Mouse (Mus musculus): Measurements from ENCODE around the gene Btbd3. TPM values are rescaled to one million over a fixed set of nuclear protein-coding genes. Genes with fewer than 3 reads are reported as not detected.
A peak's percentile ranks its signal among the peaks of the same experiment; 100 is the strongest.

Btbd3 gene
- 17.3 and 19.1 TPM in 2 replicates for polyA plus RNA-seq (2016; fragmentation: Nextera tagmentation; extraction: Ambion mirVana)

- Histone ChIP-seq H3K9me3 (replicated peaks) (no peaks in the 10 kb centered on the region), H3K27me3 (ENCODE audit: low read depth, poor library complexity, severe bottlenecking) (no peaks in the 10 kb centered on the region), H3K36me3 (no peaks in the 10 kb centered on the region), H3K27ac (replicated peaks) (peak within 1 kb of the TSS; percentile 98), H3K4me3 (peak within 1 kb of the TSS; percentile 96), H3K4me1 (peaks cover 36% of the 10 kb centered on the region)
- peak; percentile 92 for DNase-seq (ENCODE audit: low spot score)
- WGBS, result 0% methylated on average over 39 of the region's 39 CpGs
Observed at GRCm38 (mm10) chr2:138256411-138256810, at the start of gene Btbd3. Gene Btbd3, plus strand, starts transcription at chr2:138256565.

GRCm38 (mm10) chr2:138215561-138215960 is 40.8 kb upstream of the Btbd3 start:
- H3K27ac ChIP-seq (replicated peaks), result no peak overlapping the region
- no peaks in the 10 kb centered on the region for H3K9me3 ChIP-seq (replicated peaks)
- 54% methylated on average over 2 of the region's 2 CpGs for WGBS
- H3K27me3 ChIP-seq (ENCODE audit: low read depth, poor library complexity, severe bottlenecking), result no peaks in the 10 kb centered on the region
- no peak for DNase-seq (ENCODE audit: low spot score)
- H3K4me3 ChIP-seq, result no peak overlapping the region
- no peaks in the 10 kb centered on the region for H3K36me3 ChIP-seq
- H3K4me1 ChIP-seq, result 0 out of 2 replicates have a peak, but pooled peaks cover 3% of the 10 kb centered on the region

- H3K27me3 ChIP-seq (ENCODE audit: low read depth, poor library complexity, severe bottlenecking), result no peaks in the 10 kb centered on the region
- no peak overlapping the region for H3K27ac ChIP-seq (replicated peaks)
- no peaks in the 10 kb centered on the region for H3K36me3 ChIP-seq
- H3K4me1 ChIP-seq, result 0 out of 2 replicates have a peak, but pooled peaks cover 3% of the 10 kb centered on the region
- 87% methylated on average over 1 of the region's 1 CpGs for WGBS
- DNase-seq (ENCODE audit: low spot score), result no peak
- no peak overlapping the region for H3K4me3 ChIP-seq
- H3K9me3 ChIP-seq (replicated peaks), result no peaks in the 10 kb centered on the region
Observed at GRCm38 (mm10) chr2:138220269-138220668, 36.1 kb upstream of the Btbd3 start.

GRCm38 (mm10) chr2:138232247-138232646 is 24.1 kb upstream of the Btbd3 start:
- no peaks in the 10 kb centered on the region for H3K27me3 ChIP-seq (ENCODE audit: low read depth, poor library complexity, severe bottlenecking)
- no peaks in the 10 kb centered on the region for H3K4me1 ChIP-seq
- DNase-seq (ENCODE audit: low spot score), result no peak
- no peaks in the 10 kb centered on the region for H3K9me3 ChIP-seq (replicated peaks)
- 86% methylated on average over 5 of the region's 5 CpGs for WGBS
- H3K4me3 ChIP-seq, result no peak overlapping the region
- no peak overlapping the region for H3K27ac ChIP-seq (replicated peaks)
- no peaks in the 10 kb centered on the region for H3K36me3 ChIP-seq

GRCm38 (mm10) chr2:138236149-138236548 is 20.2 kb upstream of the Btbd3 start:
- Histone ChIP-seq H3K4me1 (no peaks in the 10 kb centered on the region), H3K27ac (replicated peaks) (no peak overlapping the region), H3K36me3 (no peaks in the 10 kb centered on the region), H3K4me3 (no peak overlapping the region), H3K27me3 (ENCODE audit: low read depth, poor library complexity, severe bottlenecking) (no peaks in the 10 kb centered on the region), H3K9me3 (replicated peaks) (no peaks in the 10 kb centered on the region)
- WGBS, result 94% methylated on average over 2 of the region's 2 CpGs
- DNase-seq (ENCODE audit: low spot score), result no peak

GRCm38 (mm10) chr2:138242452-138242851 is 13.9 kb upstream of the Btbd3 start:
- Histone ChIP-seq H3K4me3 (no peak overlapping the region), H3K9me3 (replicated peaks) (no peaks in the 10 kb centered on the region), H3K4me1 (no peaks in the 10 kb centered on the region), H3K36me3 (no peaks in the 10 kb centered on the region), H3K27ac (replicated peaks) (no peak overlapping the region), H3K27me3 (ENCODE audit: low read depth, poor library complexity, severe bottlenecking) (no peaks in the 10 kb centered on the region)
- WGBS, result 77% methylated on average over 5 of the region's 5 CpGs
- no peak for DNase-seq (ENCODE audit: low spot score)

GRCm38 (mm10) chr2:138245631-138246289 is 10.6 kb upstream of the Btbd3 start:
- Histone ChIP-seq H3K36me3 (no peaks in the 10 kb centered on the region), H3K9me3 (replicated peaks) (no peaks in the 10 kb centered on the region), H3K4me1 (no peaks in the 10 kb centered on the region), H3K27me3 (ENCODE audit: low read depth, poor library complexity, severe bottlenecking) (no peaks in the 10 kb centered on the region), H3K27ac (replicated peaks) (no peak overlapping the region), H3K4me3 (no peak overlapping the region)
- WGBS, result 75% methylated on average over 2 of the region's 2 CpGs
- DNase-seq (ENCODE audit: low spot score), result no peak

- H3K4me3 ChIP-seq, result no peak overlapping the region
- no peak overlapping the region for H3K27ac ChIP-seq (replicated peaks)
- no peaks in the 10 kb centered on the region for H3K27me3 ChIP-seq (ENCODE audit: low read depth, poor library complexity, severe bottlenecking)
- no peaks in the 10 kb centered on the region for H3K4me1 ChIP-seq
- H3K9me3 ChIP-seq (replicated peaks), result no peaks in the 10 kb centered on the region
- 80% methylated on average over 2 of the region's 2 CpGs for WGBS
- no peak for DNase-seq (ENCODE audit: low spot score)
- no peaks in the 10 kb centered on the region for H3K36me3 ChIP-seq
Observed at GRCm38 (mm10) chr2:138247986-138248385, 8.4 kb upstream of the Btbd3 start.

- H3K36me3 ChIP-seq, result no peaks in the 10 kb centered on the region
- peak overlapping the region; percentile 96 for H3K4me3 ChIP-seq
- no peaks in the 10 kb centered on the region for H3K9me3 ChIP-seq (replicated peaks)
- peak; percentile 57 for DNase-seq (ENCODE audit: low spot score)
- peaks cover 36% of the 10 kb centered on the region for H3K4me1 ChIP-seq
- peak overlapping the region; percentile 98 for H3K27ac ChIP-seq (replicated peaks)
- no peaks in the 10 kb centered on the region for H3K27me3 ChIP-seq (ENCODE audit: low read depth, poor library complexity, severe bottlenecking)
- under 1% methylated on average over 51 of the region's 51 CpGs for WGBS
Observed at GRCm38 (mm10) chr2:138256851-138257471, 596 bp downstream of the Btbd3 start.

GRCm38 (mm10) chr2:138257692-138258315 is 1.4 kb downstream of the Btbd3 start:
- Histone ChIP-seq H3K4me3 (peak overlapping the region; percentile 96), H3K27me3 (ENCODE audit: low read depth, poor library complexity, severe bottlenecking) (no peaks in the 10 kb centered on the region), H3K36me3 (no peaks in the 10 kb centered on the region), H3K4me1 (peaks cover 36% of the 10 kb centered on the region), H3K9me3 (replicated peaks) (no peaks in the 10 kb centered on the region), H3K27ac (replicated peaks) (peak overlapping the region; percentile 98)
- DNase-seq (ENCODE audit: low spot score), result peak; percentile 60
- under 1% methylated on average over 10 of the region's 10 CpGs for WGBS

GRCm38 (mm10) chr2:138261140-138261539 is 4.8 kb downstream of the Btbd3 start:
- Histone ChIP-seq H3K27me3 (ENCODE audit: low read depth, poor library complexity, severe bottlenecking) (no peaks in the 10 kb centered on the region), H3K4me1 (peaks cover 49% of the 10 kb centered on the region), H3K27ac (replicated peaks) (no peak overlapping the region), H3K36me3 (no peaks in the 10 kb centered on the region), H3K9me3 (replicated peaks) (no peaks in the 10 kb centered on the region), H3K4me3 (no peak overlapping the region)
- DNase-seq (ENCODE audit: low spot score), result no peak
- WGBS, result 92% methylated on average over 7 of the region's 7 CpGs

GRCm38 (mm10) chr2:138262885-138263284 is 6.5 kb downstream of the Btbd3 start:
- DNase-seq (ENCODE audit: low spot score), result no peak
- H3K9me3 ChIP-seq (replicated peaks), result no peaks in the 10 kb centered on the region
- no peak overlapping the region for H3K27ac ChIP-seq (replicated peaks)
- H3K4me1 ChIP-seq, result peaks cover 58% of the 10 kb centered on the region
- no peaks in the 10 kb centered on the region for H3K36me3 ChIP-seq
- WGBS, result 89% methylated on average over 11 of the region's 11 CpGs
- H3K4me3 ChIP-seq, result no peak overlapping the region
- H3K27me3 ChIP-seq (ENCODE audit: low read depth, poor library complexity, severe bottlenecking), result no peaks in the 10 kb centered on the region
